Mouse (Mus musculus) retina, adult 2 months (tissue): ENCODE results near the gene Akap17b.
A peak's percentile ranks its signal among the peaks of the same experiment; 100 is the strongest.

Experiments used
- DNase-seq: peaks from one replicate; pipeline ENCODE4 v3.0.0-alpha.2; 2012; ENCODE audit warnings: low read depth, low spot score

Akap17b gene

GRCm38 (mm10) chrX:36587304-36588209 is 57.6 kb downstream of the Akap17b start:
- no peak for DNase-seq

DNA sequence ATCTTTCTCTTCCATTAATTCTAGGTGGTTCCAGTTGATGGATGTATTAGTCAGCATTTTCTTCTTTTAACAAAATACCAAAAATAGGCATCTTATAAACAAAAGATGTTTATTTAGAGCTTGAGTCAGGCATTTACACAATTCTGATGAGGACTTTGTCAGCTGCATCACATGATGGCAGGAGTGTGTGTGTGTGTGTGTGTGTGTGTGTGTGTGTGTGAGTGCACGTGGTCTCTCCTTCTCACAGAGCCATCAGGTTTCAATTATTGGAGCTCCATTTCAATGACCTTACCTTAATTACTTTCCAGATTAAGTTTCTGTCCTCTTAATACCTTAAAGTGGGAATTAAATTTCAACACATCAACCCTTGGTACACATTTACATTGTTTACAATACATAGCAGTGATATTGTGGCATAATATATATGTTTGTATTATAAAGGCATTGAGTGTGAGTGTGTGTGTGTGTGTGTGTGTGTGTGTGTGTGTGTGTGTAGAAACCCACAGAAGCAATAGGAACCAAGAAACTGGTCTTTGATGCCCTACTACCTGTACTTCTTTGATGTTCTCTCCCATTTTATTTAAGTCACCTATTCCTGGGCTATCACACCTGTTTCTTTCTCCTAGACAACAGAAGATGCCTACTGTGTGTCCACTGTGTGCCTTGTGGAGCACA is 58.4 kb downstream of the Akap17b start:
- no peak for DNase-seq

DNA sequence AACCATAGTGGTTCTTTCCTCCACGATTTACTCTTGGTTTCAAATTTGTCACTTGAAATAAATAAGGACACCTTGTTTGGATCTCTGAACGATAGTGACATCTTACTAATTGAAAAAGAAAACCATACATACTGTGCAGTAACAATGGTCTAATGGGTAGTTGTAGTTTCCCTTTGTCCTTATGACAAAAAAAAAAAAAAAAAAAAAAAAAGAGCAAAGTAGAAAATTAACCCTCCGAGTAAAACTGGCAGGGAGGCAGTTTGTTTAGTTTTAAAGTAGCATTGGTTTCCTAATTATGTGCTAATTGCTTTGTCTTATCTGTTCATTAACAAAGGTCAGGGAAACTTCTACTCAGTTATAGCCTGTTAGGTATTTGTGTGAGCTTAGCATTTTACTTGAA is 83.1 kb downstream of the Akap17b start:
- no peak for DNase-seq

- peak; percentile 15 for DNase-seq
Measured at GRCm38 (mm10) chrX:36561650-36562049, 83.5 kb downstream of the Akap17b start.

GRCm38 (mm10) chrX:36560170-36560569 is 85.0 kb downstream of the Akap17b start:
- DNase-seq = no peak
